Comparison of ENCODE assay signal across 1 mouse cellular context in the genomic region with DNA sequence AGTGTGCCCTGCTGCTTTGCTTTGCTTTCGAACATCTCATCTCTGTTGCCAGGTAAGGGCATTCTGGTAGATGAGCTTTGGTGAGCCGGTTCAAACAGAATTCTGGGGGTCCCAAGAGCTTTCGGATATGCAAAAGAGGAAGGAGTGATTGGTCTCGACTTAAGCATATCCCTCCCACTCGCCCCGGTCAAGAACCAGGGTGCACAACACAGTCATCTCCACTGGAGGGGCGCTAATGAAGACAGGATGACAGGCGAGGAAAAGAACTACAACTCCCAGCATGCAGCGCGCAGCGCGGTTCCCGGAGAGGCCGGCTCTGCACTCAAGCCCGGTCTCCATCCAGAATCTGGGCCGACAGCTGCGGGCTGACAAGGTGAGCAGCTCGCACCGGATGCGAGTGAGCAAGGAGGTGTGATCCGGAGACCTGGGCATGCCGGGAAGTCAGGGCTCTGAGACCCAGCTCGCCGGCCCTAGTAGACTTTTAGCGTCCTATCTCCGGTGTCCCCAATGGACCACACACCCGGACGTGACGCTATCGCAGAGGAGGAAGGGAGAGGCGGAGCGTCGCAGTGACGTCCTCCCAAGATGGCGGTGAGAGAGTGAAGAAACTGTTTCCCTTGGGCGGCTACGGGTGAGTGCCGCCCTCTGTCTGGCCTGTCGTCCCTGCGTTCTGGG.
TF ChIP-seq lines count a peak whose summit lies in the region.

Gene Mynn (plus strand): TSS at position 1 of the 675 bp plus-strand sequence.

TF ChIP-seq in C2C12, 6 proteins besides CTCF, POLR2A, EP300 and RAD21 (continued from another document):
- TF ChIP-seq FOSL1 (IDR thresholded peaks at IDR 0.05; ENCODE audit: insufficient read depth, low read length, poor library complexity, severe bottlenecking), result no peak
TF ChIP-seq in C2C12: peak in this region for 0.
